Mouse (Mus musculus) layer of hippocampus, adult 9-10 months (tissue): ENCODE measurements at regions not wholly inside any gene's neighbourhood (a gene's known extent, or its start where the extent isn't known, plus 50 kb on each side); places are given as distances from the start of the nearest gene placed in this dataset.
"Not testable (repeated sequence)": the region's sequence is repeated elsewhere in the genome, so short reads cannot be mapped to it uniquely, and the experiment has no call there.

Experiments used
- DNase-seq: peaks from one replicate; pipeline ENCODE4 v3.0.0; 2022; ENCODE audit warnings: low spot score

DNA sequence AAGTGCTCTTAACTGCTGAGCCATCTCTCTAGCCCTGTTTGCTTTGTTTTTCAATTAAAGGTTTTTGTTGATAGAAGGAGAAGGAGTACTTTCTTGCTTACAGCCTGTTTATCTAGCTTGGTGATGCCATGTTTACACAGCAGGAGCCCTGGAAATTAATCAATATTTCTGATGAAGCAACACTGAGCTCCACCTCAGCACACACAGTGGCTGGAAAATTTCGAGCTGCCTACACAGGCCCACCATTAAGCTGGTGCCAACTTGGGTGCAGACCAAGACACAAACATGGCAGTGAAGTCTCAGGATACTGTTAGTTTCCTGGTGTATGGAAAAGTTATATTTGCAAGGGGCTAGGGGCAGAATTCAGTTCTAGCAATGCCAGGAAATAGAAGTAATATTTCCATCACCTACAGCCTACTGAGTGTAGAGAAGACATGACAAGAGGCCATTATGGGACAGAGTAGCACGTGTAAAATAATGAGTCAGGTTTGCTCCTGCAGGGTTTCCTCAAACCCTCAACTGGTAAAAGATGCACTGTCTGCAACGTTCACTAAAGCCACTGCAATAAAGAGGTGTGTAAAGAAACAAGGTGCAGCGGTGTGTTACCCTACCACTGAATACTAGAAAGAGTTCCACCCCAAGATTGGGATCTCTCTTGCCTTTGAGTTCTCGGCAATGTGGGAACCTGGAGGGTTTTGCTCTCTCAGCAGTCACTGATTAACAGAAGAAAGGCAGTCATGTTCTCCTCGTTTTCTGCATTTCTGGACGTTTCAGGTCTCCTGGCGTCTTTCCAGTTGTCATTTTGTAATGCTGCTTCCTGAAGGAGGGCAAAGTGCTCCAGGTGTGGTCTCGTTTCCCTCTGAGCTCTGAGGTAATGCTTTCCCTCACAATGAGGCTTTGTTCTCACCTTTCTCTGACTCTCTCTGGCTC, 108.8 kb upstream of the Fhl2 start:
- no peak for DNase-seq

DNA sequence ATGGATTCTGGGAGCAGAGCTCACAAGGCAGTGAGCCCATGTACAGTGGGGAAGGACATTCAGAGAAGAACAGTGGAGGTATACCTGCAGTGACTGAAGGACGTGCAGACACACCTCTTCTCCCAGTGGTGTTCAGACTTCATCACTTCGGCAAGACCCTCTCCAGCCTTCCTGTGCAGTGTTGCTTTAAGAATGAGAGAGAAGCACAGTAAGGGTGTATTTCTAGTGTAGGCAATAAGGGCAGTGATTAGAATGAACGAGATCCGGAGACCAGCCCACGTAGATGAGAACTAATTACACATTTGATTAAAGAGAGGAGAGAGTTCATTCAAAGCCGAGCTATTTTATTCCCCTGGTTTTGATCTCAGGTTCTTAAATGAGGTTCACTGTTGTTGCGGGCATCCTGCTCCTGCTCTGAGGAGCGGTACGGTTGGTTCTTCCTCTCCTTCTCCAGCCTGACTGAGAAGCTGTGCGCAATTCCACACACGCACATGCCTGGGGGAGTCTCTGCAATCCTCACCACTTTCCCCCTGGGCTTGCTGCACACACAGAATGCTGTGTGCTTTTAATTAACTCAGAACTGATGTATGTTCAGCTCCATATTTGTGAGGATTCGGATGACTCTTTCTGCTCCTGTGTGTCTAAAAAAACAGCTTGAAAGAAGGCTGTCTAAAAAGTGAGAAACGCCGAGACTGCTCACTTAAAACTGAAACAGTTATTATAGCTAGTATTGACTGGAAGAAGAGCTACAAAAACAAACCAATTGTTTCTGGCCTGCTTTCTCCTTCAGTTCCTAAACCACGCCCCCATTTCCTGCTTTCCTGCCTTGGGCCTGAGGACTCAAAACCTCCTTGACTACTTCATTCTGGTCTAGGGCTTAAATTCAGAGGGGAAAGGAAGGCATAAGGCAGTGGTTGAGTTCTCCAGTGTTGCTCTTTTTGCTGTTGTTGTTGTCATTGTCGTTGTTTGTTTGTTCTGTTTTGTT, 114.2 kb upstream of the Fhl2 start:
- no peak for DNase-seq

DNA sequence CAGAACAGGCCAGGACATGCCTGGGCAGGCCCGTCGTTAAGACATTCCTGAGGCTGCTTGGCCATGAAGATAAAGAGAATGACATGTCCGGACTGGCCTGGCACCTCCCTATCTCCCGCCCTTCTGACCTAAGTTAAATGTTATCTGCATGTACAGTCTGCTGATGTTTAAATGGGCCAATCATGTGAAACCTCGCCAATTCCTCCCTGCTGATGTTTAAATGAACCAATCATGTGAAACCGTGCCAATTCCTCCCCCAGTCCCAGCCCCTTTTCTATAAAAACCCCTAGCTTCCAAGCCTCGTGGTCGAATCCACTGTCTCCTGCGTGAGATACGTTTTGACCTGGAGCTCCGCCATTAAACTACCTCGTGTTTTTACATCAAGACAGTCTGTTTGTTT, 119.5 kb upstream of the Fhl2 start:
- not testable (repeated sequence) for DNase-seq

DNA sequence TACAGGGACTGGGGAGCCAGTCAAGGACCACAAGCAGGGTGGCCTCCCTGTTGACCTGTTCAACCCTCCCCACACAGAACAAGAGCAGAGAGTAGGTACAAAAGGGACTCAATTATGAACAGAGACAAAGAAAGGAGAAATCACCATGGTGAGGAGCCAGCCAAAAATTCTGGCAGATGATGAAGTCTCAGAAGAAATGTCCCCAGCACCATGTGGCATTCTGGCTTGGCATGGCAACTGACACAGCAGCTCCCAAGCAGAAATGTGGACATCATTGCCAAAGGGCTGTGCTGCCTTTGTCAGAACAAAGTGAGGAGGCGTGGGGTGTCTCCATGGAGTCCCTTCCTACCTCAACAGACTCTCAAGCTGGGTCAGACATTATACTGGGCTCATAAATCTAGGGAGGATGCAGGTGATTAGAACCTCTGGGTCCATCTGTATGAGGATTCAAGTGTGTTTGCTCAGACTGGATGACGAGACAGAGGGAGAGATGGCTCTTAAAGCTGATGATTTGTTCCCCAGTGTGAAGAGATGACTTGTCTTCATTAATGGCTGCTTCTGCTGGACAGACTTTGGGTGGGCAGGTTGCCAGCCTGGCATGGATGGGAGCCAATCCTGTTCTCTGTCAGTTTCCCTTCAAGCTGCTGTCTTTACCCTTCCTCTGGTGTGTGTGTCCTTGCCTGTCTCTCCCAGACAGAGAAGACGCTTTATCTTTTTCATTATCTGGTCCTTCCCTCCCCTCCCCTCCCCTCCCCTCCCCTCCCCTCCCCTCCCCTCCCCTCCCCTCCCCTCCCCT, 120.5 kb upstream of the Fhl2 start:
- peak; percentile 22 for DNase-seq

DNA sequence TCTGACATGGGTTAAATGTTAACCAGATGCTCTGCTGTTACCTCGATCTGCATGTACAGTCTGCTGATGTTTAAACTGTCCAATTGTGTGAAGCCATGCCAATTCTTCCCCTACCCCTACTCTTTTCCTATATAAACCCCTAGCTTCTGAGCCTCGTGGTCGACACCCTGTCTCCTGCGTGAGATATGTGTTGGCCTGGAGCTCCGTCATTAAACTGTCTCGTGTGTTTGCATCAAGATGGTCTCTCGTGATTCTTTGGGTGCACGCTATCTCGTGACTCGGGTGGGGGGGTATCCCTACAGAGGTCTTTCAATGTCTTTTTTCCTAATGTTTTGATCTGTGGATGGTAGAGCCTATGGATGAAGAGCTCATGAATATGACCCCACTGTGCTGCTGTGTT, 110.9 kb upstream of the Nck2 start:
- not testable (repeated sequence) for DNase-seq

DNA sequence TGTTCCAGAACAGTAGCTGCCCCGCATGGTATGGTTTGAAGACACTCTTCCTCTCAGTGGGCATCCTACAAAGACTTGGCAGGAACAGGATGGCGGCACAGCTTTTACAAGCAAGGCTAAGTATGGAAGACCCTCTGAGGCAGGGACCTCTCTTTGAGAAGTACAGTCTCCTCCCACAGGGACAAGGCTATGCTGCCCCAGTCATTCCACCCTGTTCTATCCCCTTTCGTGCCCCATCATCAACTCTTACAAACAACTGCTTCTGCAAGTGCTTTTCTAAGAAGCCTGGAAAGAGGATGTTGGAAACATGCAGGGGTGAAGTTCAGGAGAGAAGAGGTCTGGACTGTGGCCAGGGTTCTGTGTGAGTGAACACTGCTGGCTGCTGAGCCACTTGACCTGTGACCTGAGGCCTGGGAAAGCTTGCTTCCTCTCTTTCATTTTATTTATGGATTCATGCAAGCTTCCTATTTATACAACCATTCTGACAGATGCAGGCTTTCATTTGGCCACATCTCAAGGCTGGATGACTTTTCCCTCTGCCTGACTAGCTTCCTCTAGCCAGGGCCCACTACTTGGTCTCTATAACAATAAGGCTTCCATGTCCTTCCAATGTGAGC, 107.1 kb upstream of the Nck2 start:
- DNase-seq = no peak

DNA sequence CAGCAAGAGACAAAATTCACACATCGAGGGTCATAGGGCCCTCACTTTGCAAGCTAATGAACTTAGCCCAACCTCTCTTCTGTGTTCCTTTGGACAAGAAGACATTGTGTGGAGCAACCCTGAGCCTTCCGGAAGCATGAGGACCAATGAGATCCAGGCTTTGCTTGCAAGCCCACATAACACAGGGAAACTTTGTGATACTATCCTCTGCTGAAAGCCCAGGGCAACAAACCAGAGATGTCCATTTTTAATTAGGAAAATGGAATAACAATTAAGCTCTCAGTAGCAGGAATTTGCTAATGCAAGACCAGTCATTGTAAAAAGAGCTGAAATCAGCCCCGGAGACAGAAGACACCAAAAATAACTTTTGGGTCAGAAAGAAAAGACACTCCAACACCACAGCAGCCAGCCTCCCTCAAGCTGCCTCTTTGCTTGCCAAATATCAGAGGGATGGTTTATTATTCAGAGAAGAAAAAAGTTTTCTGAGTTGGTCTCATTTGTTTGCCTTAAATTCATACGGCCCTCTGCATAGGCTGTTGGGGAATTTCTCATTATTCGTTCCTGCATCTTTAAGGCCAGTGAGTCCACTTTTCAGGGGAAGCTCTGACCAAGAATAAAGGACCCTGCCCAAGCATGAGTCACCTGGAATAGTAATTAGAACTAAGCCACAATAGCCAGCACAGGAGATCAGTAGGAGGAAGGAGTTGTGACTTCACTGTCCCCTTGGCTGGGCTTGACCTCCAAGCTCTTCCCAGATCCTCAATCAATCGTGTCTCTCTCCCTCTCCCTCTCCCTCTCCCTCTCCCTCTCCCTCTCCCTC, 106.1 kb upstream of the Nck2 start:
- no peak for DNase-seq

DNA sequence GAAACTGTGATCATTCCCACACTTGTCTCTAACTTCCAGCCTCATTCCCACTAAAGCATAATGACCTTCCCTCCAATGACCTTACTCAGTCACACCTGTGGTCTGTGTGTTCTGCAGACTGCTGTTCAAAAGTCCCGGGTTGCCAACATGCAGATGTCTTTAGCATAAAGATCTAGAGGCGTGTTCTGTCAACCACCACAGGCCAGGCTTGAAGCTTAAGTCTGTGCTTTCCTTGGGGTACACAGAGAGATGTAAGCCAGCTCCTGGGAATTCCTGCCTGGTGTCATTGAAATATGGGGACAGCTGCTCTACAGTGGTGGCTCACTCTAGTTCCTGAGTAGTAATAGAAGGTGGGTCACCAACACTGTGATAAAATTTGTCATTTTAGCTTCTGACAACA, 101.5 kb upstream of the Nck2 start:
- DNase-seq = no peak

DNA sequence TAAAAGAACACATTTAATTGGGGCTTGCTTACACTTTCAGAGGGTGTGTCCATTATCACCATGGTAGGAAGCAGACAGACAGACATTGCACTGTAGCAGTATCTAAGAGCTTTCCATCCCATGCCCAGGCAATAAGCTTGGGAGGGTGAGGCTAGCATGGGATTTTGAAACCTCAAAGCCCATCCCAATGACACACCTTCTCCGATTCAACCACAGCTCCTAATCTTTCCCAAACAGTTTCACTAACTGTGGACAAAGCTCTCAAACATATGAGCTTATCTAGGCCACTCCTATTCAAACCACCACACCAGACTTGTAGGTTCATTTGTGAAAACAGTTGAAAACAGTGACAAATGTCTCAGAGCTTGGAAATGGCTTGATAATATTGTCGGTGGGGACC, 101.0 kb upstream of the Nck2 start:
- DNase-seq = no peak

DNA sequence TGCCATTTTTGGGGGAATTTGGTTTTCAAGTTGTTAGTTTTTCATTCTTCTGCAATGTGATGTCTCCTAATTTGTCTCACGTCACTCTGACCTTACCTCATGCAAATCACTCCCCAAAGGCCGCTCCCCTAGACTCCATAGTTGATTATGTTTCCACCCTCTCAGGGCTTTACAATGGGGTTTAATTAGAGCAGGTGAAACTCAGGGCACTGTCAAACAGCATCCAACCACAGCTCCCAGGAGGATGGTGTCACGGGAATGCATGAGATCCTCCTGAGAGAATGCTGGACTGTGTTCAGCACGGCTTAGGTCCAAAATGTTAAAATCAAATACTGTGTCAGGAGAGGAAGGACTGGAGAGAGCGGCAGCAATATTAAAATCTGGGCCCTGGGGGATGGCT, 100.4 kb upstream of the Nck2 start:
- DNase-seq = no peak

DNA sequence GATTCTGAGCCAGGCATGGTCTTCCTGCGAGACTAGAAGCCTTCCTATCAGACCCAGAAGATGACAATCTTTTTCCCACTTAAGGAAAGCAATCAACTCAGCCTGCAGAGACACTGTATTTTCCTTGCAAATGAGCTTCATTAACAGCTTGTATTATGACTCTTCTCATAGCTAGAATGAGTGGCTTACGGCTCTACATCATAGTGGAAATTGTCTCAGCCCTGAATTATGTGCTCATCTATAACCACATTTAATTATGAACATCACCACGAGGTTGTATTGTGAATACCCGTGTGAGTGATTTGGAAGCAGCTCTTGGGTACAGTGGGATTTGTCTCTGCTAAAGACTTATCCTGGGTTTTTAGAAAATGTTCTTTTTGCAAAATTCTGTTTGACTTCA, 97.2 kb upstream of the Nck2 start:
- no peak for DNase-seq

DNA sequence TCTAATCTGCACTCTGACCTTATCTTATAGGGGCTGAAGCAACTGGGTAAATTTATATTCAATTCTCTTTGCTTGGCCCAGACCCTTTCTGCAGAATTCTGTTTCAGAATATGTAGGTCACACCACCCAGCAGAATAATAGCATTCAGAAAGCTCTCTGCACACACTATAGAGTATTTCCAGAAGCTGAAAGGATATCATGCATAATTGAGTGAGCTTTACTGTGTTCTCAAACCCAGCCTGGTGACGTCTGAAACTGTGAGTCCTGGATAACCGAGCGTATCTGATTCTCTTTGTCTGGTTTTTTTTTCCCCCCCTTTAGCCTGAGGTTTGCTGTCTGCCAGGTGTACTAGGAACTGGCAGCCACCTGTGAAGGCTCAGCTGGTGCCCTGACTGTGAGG, 94.4 kb upstream of the Nck2 start:
- no peak for DNase-seq

DNA sequence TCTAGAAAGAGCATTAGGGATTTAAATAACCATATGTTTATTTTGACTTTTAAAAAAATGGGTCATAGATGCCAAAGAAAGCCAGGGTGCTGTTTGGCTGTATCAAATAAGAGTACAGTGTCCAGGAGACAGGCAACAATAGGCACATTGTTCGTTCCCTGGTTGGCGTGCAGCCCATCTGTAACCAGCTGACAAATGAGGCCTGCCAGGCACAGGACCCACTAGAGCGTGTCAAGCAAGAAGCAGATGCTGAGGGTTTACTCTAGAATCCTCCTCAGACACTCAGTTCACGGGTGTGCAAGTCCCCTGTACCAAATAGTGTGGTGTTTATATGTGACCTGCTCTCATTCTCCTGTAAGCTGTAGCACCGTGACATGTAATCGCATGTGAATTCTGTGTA, 86.2 kb upstream of the Nck2 start:
- peak; percentile 32 for DNase-seq

DNA sequence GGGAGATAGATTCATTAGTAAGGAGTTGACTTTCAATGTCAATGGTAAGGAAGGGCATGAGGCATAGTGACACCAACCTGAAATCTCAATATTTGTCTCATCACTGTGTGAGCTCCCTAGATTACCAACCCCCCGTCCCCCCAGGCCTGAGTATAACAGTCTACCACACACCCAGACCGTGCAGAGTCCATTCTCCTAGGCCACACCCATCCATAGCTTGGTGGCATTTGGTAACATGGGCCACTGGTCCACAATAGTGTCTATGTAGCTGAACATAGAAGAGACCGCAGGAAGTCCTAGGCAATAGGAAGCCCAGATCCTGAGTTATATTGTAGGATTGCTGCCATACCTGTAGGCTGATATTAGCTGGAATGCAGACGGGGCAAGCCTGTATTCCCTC, 84.7 kb upstream of the Nck2 start:
- DNase-seq = no peak

DNA sequence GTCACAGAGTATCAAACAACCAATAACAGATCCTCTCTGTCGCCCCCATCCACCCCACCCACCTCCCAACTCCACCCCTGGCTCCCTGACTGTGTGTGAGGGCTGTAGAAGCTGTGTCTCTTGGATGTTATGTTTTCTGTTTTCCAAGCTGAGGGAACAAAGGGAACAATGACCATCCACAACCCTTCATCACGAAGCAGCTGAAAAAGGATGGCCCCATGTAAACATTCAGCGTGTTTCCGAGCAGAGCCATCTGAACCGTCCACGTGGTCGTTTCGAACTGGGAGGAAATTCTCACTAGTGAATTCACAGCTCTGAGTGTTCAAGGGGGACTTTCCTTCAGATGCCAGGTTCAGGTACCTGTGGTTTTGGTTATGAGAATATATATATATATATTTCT, 84.1 kb upstream of the Nck2 start:
- no peak for DNase-seq

DNA sequence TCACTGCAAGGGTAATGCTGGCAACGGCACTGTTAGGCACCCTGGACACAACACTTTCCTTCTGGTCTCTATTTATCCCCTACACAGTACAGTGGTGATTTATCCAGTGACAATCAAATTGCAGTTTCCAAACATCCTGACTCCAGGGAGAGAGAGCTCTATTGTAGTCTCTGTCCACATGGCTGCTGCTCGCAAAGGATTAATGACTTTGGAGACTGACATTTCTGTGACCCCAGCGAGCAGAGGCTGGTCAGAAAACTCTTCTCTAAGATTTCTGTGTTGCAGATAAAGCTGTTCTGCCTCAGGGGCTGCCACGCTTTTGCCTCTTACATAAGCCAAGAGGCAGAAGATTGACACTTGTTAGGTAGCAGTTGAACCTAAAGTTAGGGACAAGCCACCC, 83.6 kb upstream of the Nck2 start:
- no peak for DNase-seq

DNA sequence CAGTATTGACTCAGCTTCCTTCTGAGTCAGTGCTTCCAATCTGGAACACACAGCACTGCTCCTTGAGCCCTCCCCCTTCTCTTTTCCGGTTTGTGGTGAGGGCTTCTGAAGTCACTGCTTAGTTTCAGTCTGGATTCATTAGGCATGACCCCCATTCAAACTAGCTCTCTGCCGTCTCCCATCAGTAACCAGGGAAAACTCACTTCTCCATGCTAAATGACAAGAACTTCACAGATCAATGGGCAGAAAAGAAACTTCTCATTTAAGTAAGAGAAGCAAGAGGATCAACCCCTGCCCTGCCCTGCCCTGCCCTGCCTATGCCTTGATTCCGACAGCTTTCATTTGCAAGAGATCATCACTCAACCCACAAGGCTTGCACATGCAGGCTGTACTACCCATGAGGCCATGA, 82.9 kb upstream of the Nck2 start:
- no peak for DNase-seq

DNA sequence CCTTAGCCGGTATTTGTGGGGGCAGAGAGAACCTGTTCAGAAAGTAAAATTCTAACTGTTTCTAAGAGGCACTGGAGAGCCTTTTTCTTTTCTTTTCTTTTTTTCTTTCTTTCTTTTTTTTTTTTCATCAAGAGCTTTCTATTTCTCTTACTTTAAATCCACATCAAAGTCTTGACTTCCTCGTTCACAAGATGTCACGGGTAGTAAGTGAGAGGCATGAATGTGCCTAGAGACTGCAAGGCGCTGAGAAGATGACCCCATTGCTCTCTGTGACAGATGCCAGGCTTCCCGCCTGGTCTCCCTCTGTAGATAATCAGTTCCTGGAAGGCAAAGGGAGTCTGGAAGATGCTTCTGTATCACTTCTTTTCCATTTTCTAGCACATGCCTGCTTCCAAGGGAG, 82.2 kb upstream of the Nck2 start:
- DNase-seq = no peak

DNA sequence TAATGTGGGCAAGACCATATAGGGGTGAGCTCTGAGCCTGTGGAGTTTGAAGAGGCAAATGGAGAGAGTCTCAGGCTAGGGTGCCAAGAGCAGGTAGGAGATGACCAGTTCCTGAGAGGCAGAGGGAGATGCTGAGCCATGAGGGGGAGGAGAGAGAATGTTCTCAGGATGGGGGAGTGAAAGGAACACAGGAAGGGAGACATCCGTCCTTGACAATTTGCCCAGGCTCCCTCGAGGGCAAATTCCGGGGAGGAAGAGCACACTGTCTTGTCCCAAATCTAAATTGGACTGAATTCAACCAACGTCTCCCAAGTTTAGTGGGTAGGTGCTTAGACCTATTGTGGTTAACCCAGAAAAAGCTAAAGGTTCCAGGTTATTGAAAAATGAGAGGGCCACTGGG, 81.2 kb upstream of the Nck2 start:
- no peak for DNase-seq

DNA sequence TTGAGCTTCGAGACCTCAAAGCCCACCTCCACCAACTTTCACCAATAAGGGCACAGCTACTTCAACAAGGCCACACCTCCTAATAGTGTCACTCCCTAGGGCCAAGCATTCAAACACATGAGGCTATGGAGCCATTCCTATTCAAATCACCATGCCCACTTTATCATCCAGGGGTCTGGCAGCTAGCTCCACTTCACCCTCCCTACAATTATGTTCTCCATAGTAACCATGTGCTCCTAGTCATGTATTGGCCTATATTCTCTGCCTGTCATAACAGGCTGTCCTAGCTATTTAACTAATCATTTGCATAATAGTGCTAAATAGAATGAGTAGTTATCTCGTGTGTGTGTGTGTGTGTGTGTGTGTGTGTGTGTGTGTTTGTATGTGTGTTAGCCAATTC, 77.9 kb upstream of the Nck2 start:
- DNase-seq = no peak
